Mouse (Mus musculus): ENCODE results near the gene Vps53. TPM values are rescaled to one million over a fixed set of nuclear protein-coding genes. Genes with fewer than 3 reads are reported as not detected.

Vps53 gene
- polyA plus RNA-seq, 1 experiment = 56.6 TPM

Other genes with a start within 250 kb of the Vps53 start
- 1.7 and 2.5 TPM in 2 replicates for gene Rph3al, start 241.2 kb downstream of the Vps53 start, polyA plus RNA-seq (2012; rRNA removed)
- 9.3 and 10.0 TPM in 2 replicates for gene 1700016K19Rik, start 179.7 kb downstream of the Vps53 start, polyA plus RNA-seq (2012; rRNA removed)
- gene Rflnb, start 151.9 kb downstream of the Vps53 start, polyA plus RNA-seq (2012; rRNA removed) = 8.1 and 8.9 TPM in 2 replicates
- gene Fam57a, start within 50 bp of the Vps53 start, polyA plus RNA-seq (2012; rRNA removed) = 28.6 and 32.3 TPM in 2 replicates
- 1.9 and 2.2 TPM in 2 replicates for gene Dbil5, start 38.0 kb upstream of the Vps53 start, polyA plus RNA-seq (2012; rRNA removed)
- 5.8 and 6.6 TPM in 2 replicates for gene Gemin4, start 38.0 kb upstream of the Vps53 start, polyA plus RNA-seq (2012; rRNA removed)
- 15.0 and 17.0 TPM in 2 replicates for gene Mrm3, start 64.1 kb upstream of the Vps53 start, polyA plus RNA-seq (2012; rRNA removed)
- gene Glod4, start 64.1 kb upstream of the Vps53 start, polyA plus RNA-seq (2012; rRNA removed) = 38.6 and 41.7 TPM in 2 replicates
- 8.0 and 9.2 TPM in 2 replicates for gene Nxn, start 219.5 kb upstream of the Vps53 start, polyA plus RNA-seq (2012; rRNA removed)
- 28.3 and 28.7 TPM in 2 replicates for gene Timm22, start 227.3 kb upstream of the Vps53 start, polyA plus RNA-seq (2012; rRNA removed)

All from cortical plate, adult 2 months (tissue).